Mouse (Mus musculus) myocyte (in vitro differentiated cells): Measurements from ENCODE around the gene Sbk2. TPM values are rescaled to one million over a fixed set of nuclear protein-coding genes. Genes with fewer than 3 reads are reported as not detected.

Experiments
- H3K27me3 ChIP-seq: one replicate; pipeline ENCODE4 v1.6.1; 2011; ENCODE audit not compliant: control insufficient read depth, insufficient read depth, insufficient read length
- H3K36me3 ChIP-seq: one replicate; pipeline ENCODE4 v1.6.1; 2011; ENCODE audit not compliant: control insufficient read depth, insufficient read depth
- H3K4me2 ChIP-seq: one replicate; pipeline ENCODE4 v1.6.1; 2011; ENCODE audit warnings: low read depth, control low read depth
- H3K4me3 ChIP-seq: one replicate; pipeline ENCODE4 v1.5.1; 2011; ENCODE audit warnings: mild to moderate bottlenecking, control low read depth, moderate library complexity
- H3K79me2 ChIP-seq: one replicate; pipeline ENCODE4 v1.6.1; 2011; ENCODE audit not compliant: control insufficient read depth, insufficient read depth
- H3ac ChIP-seq: one replicate; pipeline ENCODE4 v1.6.1; 2011; ENCODE audit not compliant: control insufficient read depth, insufficient read length
- CEBPB ChIP-seq: IDR thresholded peaks from 2 replicates; pipeline ENCODE4 v1.6.1; 2011; ENCODE audit warnings: mild to moderate bottlenecking, moderate library complexity; ENCODE audit not compliant: poor library complexity, insufficient read depth, severe bottlenecking
- E2F4 ChIP-seq: IDR thresholded peaks from one replicate; pipeline ENCODE4 v1.6.1; 2011; ENCODE audit warnings: mild to moderate bottlenecking, control low read depth, moderate library complexity; ENCODE audit not compliant: insufficient read depth
- MAX ChIP-seq: IDR thresholded peaks from one replicate; pipeline ENCODE4 v1.6.1; 2011; ENCODE audit warnings: low read depth, mild to moderate bottlenecking, control low read depth
- MYOD1 ChIP-seq, 3 experiments: IDR thresholded peaks; one replicate each; pipeline ENCODE4 v1.6.1; 2011; ENCODE audit warnings: control low read depth in 2 of 3, low read depth in 2 of 3, mild to moderate bottlenecking in 2 of 3, moderate library complexity in 1 of 3; ENCODE audit not compliant: insufficient read length in 2 of 3, control insufficient read depth in 1 of 3
- MYOG ChIP-seq, 3 experiments: IDR thresholded peaks; one replicate each; pipeline ENCODE4 v1.6.1; 2011; ENCODE audit warnings: control low read depth in 2 of 3, low read depth in 2 of 3, mild to moderate bottlenecking in 2 of 3; ENCODE audit not compliant: insufficient read length in 2 of 3, control insufficient read depth in 1 of 3, insufficient read depth in 1 of 3
- POLR2A ChIP-seq: IDR thresholded peaks from one replicate; pipeline ENCODE4 v1.6.1; 2011; ENCODE audit warnings: low read depth, mild to moderate bottlenecking, control low read depth, moderate library complexity; ENCODE audit not compliant: insufficient read length
- POLR2AphosphoS2 ChIP-seq: IDR thresholded peaks from one replicate; pipeline ENCODE4 v1.6.1; 2011; ENCODE audit warnings: low read depth, control low read depth; ENCODE audit not compliant: insufficient read length
- REST ChIP-seq: IDR thresholded peaks from one replicate; pipeline ENCODE4 v1.6.1; 2011; ENCODE audit warnings: mild to moderate bottlenecking, control low read depth, moderate library complexity; ENCODE audit not compliant: insufficient read depth, insufficient read length
- SRF ChIP-seq: IDR thresholded peaks from one replicate; pipeline ENCODE4 v1.6.1; 2011; ENCODE audit warnings: low read depth; ENCODE audit not compliant: control insufficient read depth, insufficient read length
- TCF12 ChIP-seq: IDR thresholded peaks from one replicate; pipeline ENCODE4 v1.6.1; 2011; ENCODE audit warnings: mild to moderate bottlenecking, control low read depth; ENCODE audit not compliant: poor library complexity, insufficient read depth, severe bottlenecking
- TCF3 ChIP-seq: IDR thresholded peaks from one replicate; pipeline ENCODE4 v1.6.1; 2011; ENCODE audit warnings: low read depth, control low read depth; ENCODE audit not compliant: insufficient read length
- USF1 ChIP-seq: IDR thresholded peaks from one replicate; pipeline ENCODE4 v1.6.1; 2011; ENCODE audit warnings: low read depth, mild to moderate bottlenecking, control low read depth, moderate library complexity
- polyA plus RNA-seq: library from polyadenylated mRNA; unstranded; fragments of >200 nt; fragmentation: generic; extraction: Trizol; gene quantifications from one replicate; pipeline ENCODE4 v1.2.1, GENCODE M21; 2012; ENCODE audit warnings: missing spikeins

The Sbk2 gene
- polyA plus RNA-seq, 1 experiment: 7.1 TPM

- H3K27me3 ChIP-seq: no peaks in the 10 kb centered on the region
- no peak overlapping the region for H3K4me3 ChIP-seq
- no peak overlapping the region for H3K4me2 ChIP-seq
- H3K36me3 ChIP-seq: no peaks in the 10 kb centered on the region
- H3ac ChIP-seq: no peak overlapping the region
- H3K79me2 ChIP-seq: peaks cover 19% of the 10 kb centered on the region
- no peak for TF ChIP-seq REST
- no peak for TF ChIP-seq MYOD1 (IDR thresholded peaks at IDR 0.05; ENCODE audit: control insufficient read depth in 1 of 3, insufficient read length in 2 of 3, low read depth in 2 of 3)
- TF ChIP-seq POLR2A: no peak
- no peak for TF ChIP-seq USF1
Measured at GRCm38 (mm10) chr7:4918681-4919080, 45.5 kb downstream of the Sbk2 start.

DNA sequence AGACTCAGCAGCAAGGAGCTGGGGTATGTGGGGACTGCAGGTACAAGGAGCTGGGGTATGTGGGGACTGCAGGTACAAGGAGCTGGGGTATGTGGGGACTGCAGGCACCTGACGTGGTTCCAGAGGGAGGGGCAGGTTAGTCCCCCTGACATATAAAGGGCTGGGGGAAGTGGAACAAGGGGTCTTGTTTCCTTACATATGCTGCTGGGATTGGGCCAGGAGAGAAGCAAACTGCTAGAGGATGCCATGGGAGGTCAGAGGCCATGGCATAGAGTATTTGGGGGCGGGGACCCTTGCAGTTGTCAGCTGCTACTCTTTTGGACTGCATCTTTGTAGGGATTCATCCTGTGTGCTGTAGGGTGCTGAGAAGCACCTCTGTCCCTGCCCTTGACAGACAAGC lies 46.7 kb downstream of the Sbk2 start:
- no peak for TF ChIP-seq TCF12
- no peak for TF ChIP-seq POLR2AphosphoS2
- TF ChIP-seq E2F4: no peak
- TF ChIP-seq MYOD1 (IDR thresholded peaks at IDR 0.05; ENCODE audit: control insufficient read depth in 1 of 3, insufficient read length in 2 of 3, low read depth in 2 of 3): no peak
- peaks cover 19% of the 10 kb centered on the region for H3K79me2 ChIP-seq
- no peak overlapping the region for H3K4me2 ChIP-seq
- H3K36me3 ChIP-seq: no peaks in the 10 kb centered on the region
- no peak overlapping the region for H3ac ChIP-seq
- H3K4me3 ChIP-seq: no peak overlapping the region
- no peaks in the 10 kb centered on the region for H3K27me3 ChIP-seq

DNA sequence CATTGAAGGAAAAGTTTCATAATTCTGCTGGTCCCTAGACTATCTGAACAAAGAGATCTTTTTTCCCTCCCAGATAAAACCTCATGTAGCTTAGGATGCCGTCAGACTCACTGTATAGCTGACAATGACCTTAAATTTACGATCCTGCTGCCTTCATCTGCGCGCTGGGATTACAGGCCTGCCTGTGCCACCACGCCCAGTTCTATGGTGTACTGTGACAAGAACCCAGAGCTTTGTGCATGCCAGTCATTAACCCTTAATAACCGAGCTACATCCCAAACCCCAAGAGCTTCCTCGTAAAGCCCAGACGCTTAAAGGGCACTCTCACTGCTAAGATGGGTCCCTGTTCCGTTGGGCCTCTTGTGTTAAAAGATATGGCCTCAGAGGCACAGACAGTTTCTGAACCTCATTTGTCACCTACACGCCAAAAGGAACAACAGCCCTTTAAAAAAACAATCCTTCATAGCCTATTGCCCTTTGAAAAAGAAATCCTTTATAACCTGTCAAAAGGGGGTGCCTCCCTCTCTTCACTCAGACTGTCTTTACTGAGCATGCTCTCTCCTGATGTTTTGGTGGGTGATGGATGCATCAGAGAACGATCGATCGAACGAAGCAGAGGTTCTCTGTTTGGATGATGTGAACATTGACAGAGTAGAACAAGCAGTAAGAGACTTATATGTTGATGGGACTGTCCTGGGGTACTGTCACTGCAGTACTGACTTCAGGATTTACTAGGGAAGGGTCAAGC lies 48.4 kb downstream of the Sbk2 start:
- TF ChIP-seq POLR2AphosphoS2 (no peak), MYOG (IDR thresholded peaks at IDR 0.05; ENCODE audit: control insufficient read depth in 1 of 3, insufficient read depth in 1 of 3, insufficient read length in 2 of 3, low read depth in 2 of 3) (no peak), TCF3 (no peak), USF1 (no peak), REST (no peak), MAX (no peak), CEBPB (no peak), POLR2A (no peak), SRF (no peak), E2F4 (no peak), TCF12 (no peak)
- Histone ChIP-seq H3K4me3 (peak overlapping the region; percentile 82), H3K27me3 (no peaks in the 10 kb centered on the region), H3K36me3 (no peaks in the 10 kb centered on the region), H3ac (peak overlapping the region; percentile 78), H3K79me2 (peaks cover 19% of the 10 kb centered on the region), H3K4me2 (peak overlapping the region; percentile 75)

DNA sequence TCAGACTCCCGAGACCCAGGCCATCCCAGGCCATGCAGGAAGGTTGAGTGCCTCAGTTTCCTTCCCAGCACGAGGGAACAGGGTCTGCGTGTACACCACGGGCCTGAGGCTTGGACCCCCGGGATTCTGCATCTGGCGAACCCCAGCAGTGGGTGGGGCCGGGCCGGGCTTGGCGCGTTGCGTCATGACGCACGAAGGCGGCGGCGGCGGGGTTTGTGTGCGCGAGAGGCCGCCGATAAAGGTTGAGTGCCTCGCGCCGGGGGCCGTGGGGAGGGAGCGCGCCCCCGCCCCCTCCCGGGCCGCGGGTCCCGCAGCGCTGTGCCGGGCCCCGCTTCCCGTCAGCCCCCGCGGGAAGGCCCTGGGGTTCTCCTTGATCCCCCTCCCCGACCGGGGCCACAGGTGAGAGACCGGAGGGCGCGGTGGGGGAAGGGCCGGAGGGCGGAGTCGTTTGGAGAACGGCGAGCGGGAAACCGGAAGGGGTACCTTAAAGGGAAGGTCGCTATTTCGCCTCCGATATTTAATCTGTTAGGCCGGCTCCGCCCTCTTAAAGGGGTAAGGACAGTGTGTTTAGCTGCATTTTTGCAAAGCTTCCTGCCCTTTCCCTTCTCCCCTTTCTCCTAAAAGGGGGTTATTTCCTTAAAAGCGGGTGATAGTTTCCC lies 49.1 kb downstream of the Sbk2 start, which contains the start of gene Zfp628:
Zfp628 (plus strand) TSS at position 211 of the 659 bp plus-strand sequence.
- peaks cover 5% of the 10 kb centered on the region for H3K27me3 ChIP-seq
- peak within 1 kb of the TSS; percentile 80 for H3K4me2 ChIP-seq
- TF ChIP-seq POLR2A (peak; percentile 90), CEBPB (no peak), TCF12 (no peak), POLR2AphosphoS2 (peak; percentile 93), REST (no peak), TCF3 (no peak), E2F4 (no peak), MYOG (IDR thresholded peaks at IDR 0.05; ENCODE audit: control insufficient read depth in 1 of 3, insufficient read depth in 1 of 3, insufficient read length in 2 of 3, low read depth in 2 of 3) (peak in 1 of 3 experiments; percentile 6), SRF (peak; percentile 86)
- H3K4me3 ChIP-seq: peak within 1 kb of the TSS; percentile 82
- no peaks in the 10 kb centered on the region for H3K36me3 ChIP-seq
- H3ac ChIP-seq: peak within 1 kb of the TSS; percentile 78
- H3K79me2 ChIP-seq: peaks cover 19% of the 10 kb centered on the region

DNA sequence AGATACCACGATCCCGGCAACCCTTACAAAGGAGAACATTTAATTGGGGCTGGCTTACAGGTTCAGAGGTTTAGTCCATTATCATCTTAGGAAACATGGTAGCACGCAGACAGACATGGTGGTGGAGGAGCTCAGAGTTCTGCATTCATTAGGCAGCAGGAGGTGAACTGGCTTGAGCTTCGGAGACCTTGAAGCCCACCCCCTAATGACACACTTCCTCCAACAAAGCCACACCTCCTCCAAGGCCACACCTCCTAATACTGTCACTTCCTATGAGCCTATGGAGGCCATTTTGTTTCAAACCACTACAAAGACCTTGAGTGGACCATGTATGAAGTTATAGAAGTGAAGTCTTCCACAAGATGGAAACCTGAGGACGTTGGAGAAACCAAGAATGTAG lies 52.0 kb downstream of the Sbk2 start:
- H3K79me2 ChIP-seq: peaks cover 19% of the 10 kb centered on the region
- H3K4me3 ChIP-seq: no peak overlapping the region
- H3ac ChIP-seq: no peak overlapping the region
- no peak overlapping the region for H3K4me2 ChIP-seq
- no peaks in the 10 kb centered on the region for H3K36me3 ChIP-seq
- peaks cover 23% of the 10 kb centered on the region for H3K27me3 ChIP-seq
- no peak for TF ChIP-seq USF1
- no peak for TF ChIP-seq CEBPB
- no peak for TF ChIP-seq MYOG (IDR thresholded peaks at IDR 0.05; ENCODE audit: control insufficient read depth in 1 of 3, insufficient read depth in 1 of 3, insufficient read length in 2 of 3, low read depth in 2 of 3)
- no peak for TF ChIP-seq REST
